Mouse (Mus musculus): ENCODE data around the gene Plekha8. TPM values are rescaled to one million over a fixed set of nuclear protein-coding genes. Genes with fewer than 3 reads are reported as not detected.

Gene Plekha8
- total RNA-seq, 1 experiment from 2014 or later: 1.5 TPM

DNA sequence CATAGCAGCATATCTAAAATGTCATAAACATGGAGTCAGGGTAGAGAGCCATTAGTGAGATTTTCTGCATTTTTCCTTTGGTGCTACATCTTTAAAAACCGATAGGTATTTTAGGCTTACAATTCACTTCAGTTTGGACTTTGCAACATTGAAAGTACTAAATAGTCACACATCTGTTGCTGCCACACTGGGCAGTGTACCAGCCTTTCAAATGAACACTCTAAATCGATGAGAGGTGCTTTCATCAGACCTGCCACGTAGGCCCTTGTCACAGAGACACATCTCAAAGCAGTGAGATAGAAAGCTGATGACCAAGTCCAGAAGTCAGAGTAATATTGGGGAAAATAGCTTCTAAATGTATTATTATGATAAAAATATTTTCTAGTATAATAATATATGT is 33.5 kb downstream of the Plekha8 start:
- ATAC-seq (replicated peaks; ENCODE audit: insufficient number of reproducible peaks, low FRiP score, low TSS enrichment, poor library complexity, severe bottlenecking): no peak

DNA sequence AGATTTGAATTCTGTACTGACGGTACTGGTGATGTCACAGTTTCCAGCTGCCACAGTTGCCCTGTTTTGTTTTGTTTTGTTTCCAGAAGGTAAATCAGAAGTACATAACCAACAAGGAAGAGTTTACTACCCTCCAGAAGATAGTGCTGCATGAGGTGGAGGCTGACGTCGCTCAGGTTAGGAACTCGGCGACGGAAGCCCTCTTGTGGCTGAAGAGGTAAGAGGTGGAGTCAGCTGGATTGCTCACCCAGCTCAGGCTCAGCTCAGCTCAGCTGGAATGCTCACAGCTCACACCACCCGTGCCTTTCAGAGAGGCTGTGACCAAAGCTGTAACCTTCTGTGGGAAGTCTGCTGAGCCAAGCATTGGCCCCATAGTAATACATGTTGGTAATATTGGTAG is 34.8 kb downstream of the Plekha8 start:
- ATAC-seq (replicated peaks; ENCODE audit: insufficient number of reproducible peaks, low FRiP score, low TSS enrichment, poor library complexity, severe bottlenecking): no peak

DNA sequence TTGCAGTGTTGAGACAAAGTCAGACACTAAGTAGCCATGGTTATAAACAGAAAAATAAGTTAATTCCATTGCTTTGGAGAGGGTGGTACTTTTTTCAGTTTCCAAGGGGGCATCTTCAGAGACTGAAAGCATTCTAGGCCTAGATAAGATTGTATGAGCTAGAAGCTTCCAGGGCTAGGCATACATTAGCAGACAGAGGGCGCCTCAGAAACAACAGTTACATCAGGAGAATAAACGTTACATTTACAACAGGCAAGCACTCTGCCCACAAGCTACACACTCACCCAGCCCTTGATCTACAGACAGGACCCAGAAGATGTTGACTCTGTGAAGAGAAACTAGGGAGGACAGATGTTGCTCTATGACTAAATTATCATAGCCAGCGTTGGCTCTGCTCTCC is 36.6 kb downstream of the Plekha8 start:
- ATAC-seq (replicated peaks; ENCODE audit: insufficient number of reproducible peaks, low FRiP score, low TSS enrichment, poor library complexity, severe bottlenecking): no peak

- no peak for ATAC-seq (replicated peaks; ENCODE audit: insufficient number of reproducible peaks, low FRiP score, low TSS enrichment, poor library complexity, severe bottlenecking)
Measured at GRCm38 (mm10) chr6:54639877-54640276, 45.0 kb downstream of the Plekha8 start.

- no peak for ATAC-seq (replicated peaks; ENCODE audit: insufficient number of reproducible peaks, low FRiP score, low TSS enrichment, poor library complexity, severe bottlenecking)
Measured at GRCm38 (mm10) chr6:54641953-54642352, 47.0 kb downstream of the Plekha8 start.

- no peak for ATAC-seq (replicated peaks; ENCODE audit: insufficient number of reproducible peaks, low FRiP score, low TSS enrichment, poor library complexity, severe bottlenecking)
Measured at GRCm38 (mm10) chr6:54643181-54643580, 48.3 kb downstream of the Plekha8 start.

DNA sequence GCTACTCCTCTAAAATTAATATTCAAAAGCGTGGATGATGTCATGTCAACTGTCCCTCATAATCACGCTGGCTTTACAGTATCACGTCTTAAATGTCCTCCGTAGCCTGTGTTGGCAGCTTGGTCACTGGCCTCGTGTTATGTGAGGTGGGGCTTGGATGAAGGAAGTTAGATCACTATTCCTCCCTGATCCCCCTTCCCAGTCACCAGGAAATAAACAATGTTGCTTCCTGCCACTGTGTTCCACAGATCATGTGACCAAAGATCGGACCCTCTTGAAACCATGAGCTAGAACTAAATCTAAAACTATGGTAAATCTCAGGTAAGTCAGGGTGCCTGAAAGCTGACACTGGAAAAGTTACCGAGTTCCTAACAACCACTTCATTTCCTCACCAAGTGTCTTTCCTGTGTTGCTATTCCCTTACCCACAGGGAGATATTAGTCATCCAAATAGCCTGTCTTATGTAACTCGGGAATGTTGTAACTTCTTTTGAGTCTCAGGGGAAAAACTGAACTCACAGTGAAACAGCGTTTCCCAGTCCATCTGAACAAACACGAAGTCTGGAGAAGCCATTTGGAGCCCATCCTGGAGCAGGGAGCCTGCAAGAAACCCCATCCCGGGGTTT is 60.7 kb downstream of the Plekha8 start:
- no peak for ATAC-seq (replicated peaks; ENCODE audit: insufficient number of reproducible peaks, low FRiP score, low TSS enrichment, poor library complexity, severe bottlenecking)

DNA sequence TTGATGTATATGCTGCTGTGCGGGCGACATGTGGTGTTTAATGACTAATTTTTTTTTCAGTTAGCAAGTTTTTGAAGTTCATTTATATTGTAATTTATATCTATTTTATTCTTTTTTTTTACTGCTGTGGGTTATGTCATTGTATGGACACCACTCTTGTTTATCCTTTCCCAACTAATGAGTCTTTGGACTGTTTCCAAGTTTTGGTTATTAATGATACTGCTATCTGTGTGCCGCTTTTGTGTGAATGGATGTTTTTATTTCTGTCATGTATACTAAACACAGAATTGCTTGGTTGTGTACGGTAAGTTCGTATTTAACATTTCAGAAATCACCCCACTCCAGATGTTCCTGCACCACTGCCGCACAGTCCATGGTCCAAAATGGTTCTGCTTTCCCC is 63.0 kb downstream of the Plekha8 start:
- ATAC-seq (replicated peaks; ENCODE audit: insufficient number of reproducible peaks, low FRiP score, low TSS enrichment, poor library complexity, severe bottlenecking): no peak

DNA sequence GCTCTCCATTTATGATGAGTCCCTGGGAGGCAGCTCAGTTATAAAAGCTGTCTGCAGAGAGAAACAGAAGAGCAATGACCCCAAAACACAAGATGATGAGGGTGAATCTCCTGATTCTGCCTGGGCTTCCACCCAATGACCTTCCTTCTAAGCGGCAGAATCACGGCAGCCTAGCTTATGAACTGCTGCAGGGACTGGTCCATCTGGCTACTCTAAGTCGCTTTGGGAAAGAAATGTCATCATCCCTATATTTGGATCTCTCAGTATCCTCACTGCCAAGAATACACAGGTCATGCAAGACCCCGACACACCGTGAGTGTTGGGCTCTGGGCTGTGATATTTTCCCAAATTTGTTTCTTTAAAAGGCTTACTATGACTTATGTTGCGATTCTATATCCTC is 75.0 kb downstream of the Plekha8 start:
- no peak for ATAC-seq (replicated peaks; ENCODE audit: insufficient number of reproducible peaks, low FRiP score, low TSS enrichment, poor library complexity, severe bottlenecking)

DNA sequence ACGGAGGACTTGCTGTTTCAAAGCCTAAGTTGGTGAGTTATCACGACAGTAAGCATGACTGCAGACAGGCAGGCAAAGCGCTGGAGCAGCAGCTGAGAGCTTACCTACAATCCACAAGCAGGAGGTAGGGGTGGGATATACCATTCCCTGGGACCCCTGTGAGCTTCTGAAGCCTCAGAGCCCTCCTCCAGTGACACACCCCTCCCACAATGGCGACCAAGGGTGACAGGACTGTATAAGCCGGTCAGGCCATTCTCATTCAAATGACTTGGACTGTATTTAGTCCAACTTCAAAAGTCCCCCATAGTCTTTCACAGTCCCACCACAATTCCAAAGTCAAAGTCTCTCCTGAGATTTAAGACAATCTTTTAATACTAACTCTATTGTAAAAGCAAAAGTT is 78.0 kb downstream of the Plekha8 start:
- no peak for ATAC-seq (replicated peaks; ENCODE audit: insufficient number of reproducible peaks, low FRiP score, low TSS enrichment, poor library complexity, severe bottlenecking)

- ATAC-seq (replicated peaks; ENCODE audit: insufficient number of reproducible peaks, low FRiP score, low TSS enrichment, poor library complexity, severe bottlenecking): no peak
Measured at GRCm38 (mm10) chr6:54679686-54680085, 84.8 kb downstream of the Plekha8 start.

GRCm38 (mm10) chr6:54680891-54681745 is 86.2 kb downstream of the Plekha8 start, which contains the start of gene Mturn:
Mturn (plus strand) TSS chr6:54681624.
- peak; percentile 82 for ATAC-seq (replicated peaks; ENCODE audit: insufficient number of reproducible peaks, low FRiP score, low TSS enrichment, poor library complexity, severe bottlenecking)

DNA sequence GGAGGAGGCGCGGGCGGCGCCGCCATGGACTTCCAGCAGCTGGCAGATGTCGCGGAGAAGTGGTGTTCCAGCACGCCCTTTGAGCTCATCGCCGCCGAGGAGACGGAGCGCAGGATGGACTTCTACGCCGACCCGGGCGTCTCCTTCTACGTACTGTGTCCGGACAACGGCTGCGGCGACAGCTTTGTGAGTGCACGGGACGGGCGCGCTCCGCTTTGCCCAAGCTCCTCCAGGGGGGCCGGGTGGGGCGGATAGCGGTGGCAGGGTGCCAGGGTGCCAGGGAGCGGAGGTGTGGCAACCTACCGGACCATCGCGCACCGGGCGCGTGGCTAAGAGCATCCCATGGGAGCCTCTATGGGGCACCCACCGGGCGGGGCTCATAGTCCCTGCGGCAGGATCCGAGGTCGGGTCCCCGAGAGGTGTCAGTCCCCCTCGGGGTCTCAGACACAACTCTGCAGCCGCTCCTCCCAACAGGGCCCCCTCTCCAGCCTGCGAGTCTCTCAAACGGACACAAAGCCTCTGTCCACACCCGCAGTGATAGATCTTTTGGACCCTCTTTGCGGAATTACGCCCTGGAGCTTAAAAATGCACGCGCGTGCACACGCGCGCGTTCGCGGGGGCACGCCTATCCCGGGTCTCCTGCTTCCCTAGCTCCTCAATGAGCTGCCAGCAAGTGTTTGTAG is 87.0 kb downstream of the Plekha8 start:
- peak; percentile 23 for ATAC-seq (replicated peaks; ENCODE audit: insufficient number of reproducible peaks, low FRiP score, low TSS enrichment, poor library complexity, severe bottlenecking)

DNA sequence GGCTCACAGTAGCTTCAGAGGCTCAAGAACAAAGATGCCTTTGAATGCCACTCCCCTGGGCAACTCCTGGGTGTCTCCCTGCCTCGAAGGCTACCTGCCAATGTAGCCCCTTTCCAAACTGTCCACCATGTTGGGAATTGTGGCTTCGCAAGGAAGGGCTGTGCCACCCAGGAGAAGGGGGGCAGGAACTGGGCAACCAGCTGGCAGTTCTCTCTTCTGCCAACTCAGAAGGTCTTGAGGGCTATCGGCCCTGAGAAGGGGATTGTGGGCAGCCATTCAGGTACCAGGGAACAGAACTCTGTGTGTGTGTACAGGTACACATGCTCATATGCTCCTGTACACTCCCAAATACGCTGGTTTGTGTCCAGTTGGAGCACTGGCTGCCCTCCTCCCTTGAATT is 89.2 kb downstream of the Plekha8 start:
- ATAC-seq (replicated peaks; ENCODE audit: insufficient number of reproducible peaks, low FRiP score, low TSS enrichment, poor library complexity, severe bottlenecking): no peak

DNA sequence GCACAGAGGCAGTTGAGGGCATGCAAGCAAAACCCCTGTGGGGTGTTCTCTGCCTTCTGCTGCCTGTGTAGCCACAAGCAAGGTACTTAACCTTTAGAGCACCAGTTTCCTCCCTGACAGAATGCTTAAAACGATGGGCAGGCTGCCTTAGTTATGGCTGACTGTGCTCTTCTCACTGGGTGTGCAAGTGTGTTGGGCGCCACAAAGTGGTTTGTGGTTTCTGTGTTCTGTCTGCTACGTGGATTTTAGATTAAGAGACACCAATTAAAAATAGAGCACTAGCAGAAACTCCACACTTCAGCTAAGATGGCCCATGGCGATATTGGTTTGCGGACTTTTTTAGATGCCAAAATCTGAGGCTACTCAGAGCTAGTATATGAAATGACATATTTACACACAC is 90.2 kb downstream of the Plekha8 start:
- ATAC-seq (replicated peaks; ENCODE audit: insufficient number of reproducible peaks, low FRiP score, low TSS enrichment, poor library complexity, severe bottlenecking): no peak

GRCm38 (mm10) chr6:54685716-54686395 is 90.9 kb downstream of the Plekha8 start:
- ATAC-seq (replicated peaks; ENCODE audit: insufficient number of reproducible peaks, low FRiP score, low TSS enrichment, poor library complexity, severe bottlenecking): no peak

GRCm38 (mm10) chr6:54686946-54687737 is 92.2 kb downstream of the Plekha8 start:
- ATAC-seq (replicated peaks; ENCODE audit: insufficient number of reproducible peaks, low FRiP score, low TSS enrichment, poor library complexity, severe bottlenecking): no peak

All from monocyte, adult 5-6 weeks (primary cell).